Mouse (Mus musculus): ENCODE data around the gene Tbc1d9.

Gene Tbc1d9

DNA sequence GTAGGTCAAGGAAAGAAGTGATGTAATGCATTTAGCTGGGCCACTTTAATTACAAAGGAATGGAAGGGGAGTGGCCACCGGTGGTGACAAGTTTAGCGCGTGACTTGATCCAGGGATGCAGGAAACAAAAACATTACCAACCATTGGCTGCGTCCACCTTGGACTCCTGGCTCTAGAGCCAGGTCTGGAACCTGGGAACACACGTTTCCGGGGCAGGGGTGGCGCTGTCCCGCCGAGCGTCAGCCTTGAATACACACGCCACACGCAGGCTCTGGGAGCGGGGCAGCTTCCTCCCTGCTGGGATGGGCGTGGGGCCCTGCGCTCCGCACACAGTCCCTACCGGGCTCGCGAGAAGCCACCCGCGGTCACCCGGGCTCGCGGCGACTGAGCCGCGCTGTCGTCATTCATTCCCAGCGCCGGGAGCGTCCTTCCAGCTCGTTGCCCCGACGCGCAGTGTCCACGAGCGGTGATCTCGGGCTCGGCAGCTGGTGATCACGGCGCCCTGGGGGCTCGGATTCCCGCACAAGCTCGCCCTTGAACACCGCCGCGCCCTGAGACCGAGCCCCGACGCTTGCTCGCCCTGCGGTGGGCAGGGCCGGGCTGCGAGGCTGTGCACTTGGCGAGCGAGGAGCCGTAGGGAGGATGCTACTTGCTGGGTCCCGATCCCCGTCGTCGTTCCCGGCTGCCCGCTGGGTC lies at the start of gene Tbc1d9:
Gene Tbc1d9, plus strand, starts transcription at position 118 of the 696 bp plus-strand sequence.
- peak; percentile 55 for DNase-seq (ENCODE audit: low read depth, low spot score)

DNA sequence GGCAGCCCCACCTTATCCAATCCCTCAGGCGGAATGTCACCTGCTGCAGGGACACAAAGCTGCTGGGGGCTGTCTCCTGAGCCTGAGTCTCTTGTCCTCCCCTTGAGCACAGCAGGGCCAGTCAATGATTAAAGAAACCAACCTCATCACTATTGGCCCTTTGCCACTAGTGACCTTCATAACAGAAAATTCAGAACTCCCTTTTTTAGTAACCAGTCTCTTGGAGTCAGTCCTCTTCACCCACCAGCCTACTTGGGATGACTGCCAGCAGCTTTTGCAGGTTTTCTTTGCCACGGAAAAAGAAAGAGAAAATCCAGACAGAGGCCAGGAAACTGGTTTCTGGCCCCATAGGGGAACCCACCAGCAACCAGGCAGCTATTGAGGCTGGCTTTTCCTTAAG lies 30.1 kb upstream of the Tbc1d9 start:
- DNase-seq (ENCODE audit: low read depth, low spot score): no peak

DNA sequence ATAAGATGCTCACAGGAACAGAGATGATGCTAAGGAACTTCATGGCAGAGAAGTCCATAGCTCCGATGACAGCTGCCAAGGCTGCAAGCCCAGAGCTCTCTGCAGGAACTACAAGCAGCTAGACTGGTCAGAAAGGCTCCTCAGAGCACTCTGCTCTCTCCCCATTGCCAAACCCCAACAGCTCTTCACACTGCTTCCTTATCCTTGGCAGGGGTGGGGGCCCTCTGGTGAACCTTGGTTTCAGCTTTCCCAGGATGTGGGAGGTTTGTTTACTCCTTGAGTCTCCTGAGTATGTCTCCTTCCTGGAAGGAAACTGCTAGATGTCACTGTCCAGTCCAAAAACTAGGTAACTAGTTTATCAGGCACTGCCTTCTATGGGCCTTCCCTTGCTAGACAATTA lies 25.1 kb upstream of the Tbc1d9 start:
- no peak for DNase-seq (ENCODE audit: low read depth, low spot score)

DNA sequence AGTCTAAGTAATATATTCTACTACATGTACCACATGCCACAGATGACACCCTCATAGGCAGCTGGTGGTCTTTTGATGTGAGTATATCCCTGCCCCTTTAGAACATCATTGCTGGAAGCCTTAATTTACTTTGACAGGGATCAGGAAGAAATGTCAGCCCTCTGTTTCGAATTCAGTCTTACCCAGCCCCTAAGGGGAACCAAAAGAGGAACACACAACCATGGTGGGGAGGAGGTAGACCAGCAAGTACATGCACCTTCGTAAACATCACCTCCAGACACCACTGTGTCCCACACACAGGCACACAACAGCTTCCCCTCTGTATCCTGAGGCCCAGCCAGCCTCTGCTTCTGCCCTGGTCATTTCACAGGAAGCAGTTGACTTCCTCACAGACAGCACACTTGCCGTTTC lies 24.4 kb upstream of the Tbc1d9 start:
- DNase-seq (ENCODE audit: low read depth, low spot score): no peak

DNA sequence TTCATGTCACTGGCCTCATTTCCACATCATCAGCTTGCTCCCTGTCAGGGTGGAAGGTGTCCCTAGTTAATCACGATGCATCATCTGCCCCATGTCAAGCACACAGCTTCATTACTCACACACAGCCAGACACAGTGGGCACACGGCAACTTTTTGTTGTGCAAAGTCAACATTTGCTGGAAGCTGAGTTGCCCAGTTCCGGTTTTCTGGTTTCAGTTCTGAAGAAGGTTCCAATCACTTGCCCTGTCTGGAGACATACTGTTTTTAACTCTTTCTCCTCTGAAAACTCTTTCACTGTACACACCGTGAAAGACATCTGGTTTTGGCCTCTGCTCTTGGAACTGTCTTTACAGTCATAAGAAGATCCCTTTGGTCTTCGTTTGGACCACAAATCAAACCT lies 23.8 kb upstream of the Tbc1d9 start:
- DNase-seq (ENCODE audit: low read depth, low spot score): no peak

DNA sequence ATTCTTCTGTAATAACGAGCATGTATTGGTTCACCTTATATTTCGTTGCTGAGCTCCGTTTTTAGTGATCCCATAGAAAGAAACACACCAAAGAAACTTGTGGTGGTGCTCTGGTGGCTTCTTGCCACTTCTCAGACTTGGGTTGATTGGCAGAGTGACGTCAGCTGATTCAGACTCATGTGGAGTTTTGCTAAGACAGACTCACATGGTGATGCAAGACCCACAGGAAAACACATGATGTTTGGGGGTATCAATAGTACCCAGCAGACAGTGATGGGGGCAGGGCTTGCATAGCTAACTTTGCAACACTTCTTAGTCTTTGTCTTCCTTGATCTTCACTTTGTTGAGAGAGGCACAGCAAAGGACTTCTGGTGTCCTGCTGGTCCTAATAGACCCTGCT lies 20.6 kb upstream of the Tbc1d9 start:
- DNase-seq (ENCODE audit: low read depth, low spot score): no peak

DNA sequence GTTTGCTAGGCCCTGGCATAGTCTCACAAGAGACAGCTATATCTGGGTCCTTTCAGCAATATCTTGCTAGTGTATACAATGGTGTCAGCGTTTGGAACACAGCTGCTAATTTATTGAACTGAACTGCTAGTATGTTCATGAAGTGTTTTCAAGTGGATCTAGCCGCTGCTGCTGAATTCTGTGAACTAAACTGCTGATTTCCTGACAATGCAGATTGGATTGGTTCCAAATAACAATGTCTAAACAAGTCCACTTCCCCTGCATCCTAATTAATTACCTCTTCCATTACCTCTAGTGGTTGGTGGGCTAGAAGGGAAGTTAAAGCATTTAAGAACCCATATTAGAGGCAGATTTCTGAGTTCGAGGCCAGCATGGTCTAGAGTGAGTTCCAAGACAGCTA lies 19.7 kb upstream of the Tbc1d9 start:
- DNase-seq (ENCODE audit: low read depth, low spot score): no peak

DNA sequence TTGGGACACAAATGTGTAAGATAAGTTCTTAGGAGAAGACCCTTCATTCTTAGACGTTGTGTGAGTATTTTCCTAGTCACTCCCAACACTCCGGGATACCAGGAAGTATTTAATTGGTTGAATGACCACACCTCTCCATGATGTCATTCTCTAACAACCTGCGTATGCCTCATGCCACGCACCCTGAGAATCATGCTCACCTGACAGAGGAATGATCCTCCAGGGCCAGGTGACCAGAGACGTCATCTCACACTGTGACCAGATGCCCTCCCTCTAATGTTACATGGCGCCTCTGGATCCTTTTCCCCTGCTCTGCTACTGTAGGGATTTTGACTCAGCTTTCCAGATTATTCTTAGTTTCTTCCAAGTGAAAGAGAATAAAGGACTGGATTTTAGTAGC lies 16.0 kb upstream of the Tbc1d9 start:
- no peak for DNase-seq (ENCODE audit: low read depth, low spot score)

DNA sequence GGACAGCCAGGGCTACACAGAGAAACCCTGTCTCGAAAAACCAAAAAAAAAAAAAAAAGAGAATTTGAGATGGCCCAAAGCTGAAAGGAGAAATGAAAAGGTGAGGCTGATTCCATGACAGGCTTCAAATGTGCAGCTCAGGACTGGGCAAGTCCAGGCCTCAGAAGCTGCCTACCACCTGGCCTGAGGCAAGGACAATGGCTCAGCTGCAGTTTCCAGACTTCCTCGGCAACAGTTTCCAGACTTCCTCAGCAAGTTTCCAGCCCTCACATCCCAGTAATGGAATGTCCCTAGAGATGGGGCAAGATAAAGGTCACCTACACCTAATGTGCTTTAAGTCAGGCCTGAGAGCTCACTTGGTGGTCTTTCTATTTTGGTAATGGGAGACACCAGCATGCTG lies 13.1 kb upstream of the Tbc1d9 start:
- no peak for DNase-seq (ENCODE audit: low read depth, low spot score)

DNA sequence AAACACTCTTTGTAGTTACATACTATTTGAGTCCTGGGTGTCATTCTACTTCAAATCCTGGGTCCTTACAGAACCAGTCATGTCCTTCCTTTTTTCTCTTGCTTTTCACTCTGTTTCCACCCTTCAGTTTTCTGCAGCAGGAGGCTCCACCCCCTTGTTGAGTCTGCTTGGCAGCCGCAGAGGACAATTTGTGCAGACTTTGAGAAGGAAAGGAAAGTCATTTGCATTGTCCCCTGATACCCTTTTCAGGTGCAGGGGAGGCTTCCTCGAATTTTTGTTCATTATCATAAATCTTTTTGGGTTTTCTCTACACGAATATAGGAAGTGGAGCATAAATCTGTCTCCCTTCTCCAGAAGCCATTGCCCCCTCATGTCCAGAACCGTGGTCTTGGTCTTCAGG lies 12.7 kb upstream of the Tbc1d9 start:
- DNase-seq (ENCODE audit: low read depth, low spot score): no peak

DNA sequence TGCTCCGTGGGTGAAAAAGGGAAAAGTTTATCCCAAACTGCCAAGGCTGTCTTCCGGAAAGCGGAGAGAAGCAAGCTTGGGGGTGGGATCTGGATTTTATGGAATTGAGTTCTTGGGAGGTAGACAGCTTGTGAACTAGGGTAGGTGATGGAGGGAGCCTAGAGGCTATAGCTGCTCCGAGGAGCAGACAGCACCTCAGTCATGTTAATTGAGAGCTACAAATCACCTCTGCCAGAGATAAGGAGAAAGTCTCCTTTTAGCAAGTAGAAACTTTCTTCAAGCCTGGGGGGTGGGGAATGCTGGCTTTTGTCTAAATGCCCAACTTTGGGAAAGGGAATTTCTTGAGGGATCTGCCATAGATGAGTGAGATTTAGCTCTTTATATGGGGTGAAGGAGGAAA lies 10.0 kb upstream of the Tbc1d9 start:
- no peak for DNase-seq (ENCODE audit: low read depth, low spot score)

DNA sequence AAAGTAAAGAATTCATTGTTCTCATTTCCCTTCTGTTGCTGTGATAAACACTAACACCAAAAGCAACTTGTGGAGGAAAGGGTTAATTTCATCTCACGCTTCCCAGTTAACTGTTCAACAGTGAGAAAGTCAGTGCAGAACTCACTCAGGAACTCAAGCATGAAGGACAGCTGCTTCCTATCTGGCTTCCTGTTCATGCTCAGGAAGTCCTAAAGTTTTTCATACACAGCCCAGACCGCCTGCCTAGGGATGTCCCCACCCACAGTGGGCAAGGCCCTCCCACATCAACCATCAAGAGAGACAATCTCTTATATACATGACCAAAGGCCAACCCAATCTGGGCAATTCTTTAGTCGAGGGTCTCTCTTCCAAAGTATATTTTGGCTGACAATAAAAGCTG lies 6.2 kb upstream of the Tbc1d9 start:
- no peak for DNase-seq (ENCODE audit: low read depth, low spot score)

DNA sequence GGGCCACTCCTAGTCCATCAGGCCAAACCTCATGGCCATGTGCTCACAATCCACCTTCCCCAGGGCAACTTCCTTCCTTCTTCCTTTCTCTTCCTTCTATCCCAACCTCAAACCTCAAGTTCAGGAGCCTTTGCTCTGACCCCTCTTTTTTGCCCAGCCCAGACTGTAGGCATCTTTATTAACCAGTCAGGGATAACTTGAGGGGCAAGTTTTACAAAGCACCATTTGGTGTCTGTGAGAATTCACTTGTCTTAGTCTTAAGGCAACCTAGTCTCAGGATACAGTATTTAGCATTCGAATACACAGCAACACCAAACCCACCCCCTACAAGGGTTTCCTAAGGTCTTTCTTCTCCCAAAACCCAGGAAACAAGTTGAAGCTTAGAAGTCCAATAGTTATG lies 5.5 kb upstream of the Tbc1d9 start:
- DNase-seq (ENCODE audit: low read depth, low spot score): no peak

DNA sequence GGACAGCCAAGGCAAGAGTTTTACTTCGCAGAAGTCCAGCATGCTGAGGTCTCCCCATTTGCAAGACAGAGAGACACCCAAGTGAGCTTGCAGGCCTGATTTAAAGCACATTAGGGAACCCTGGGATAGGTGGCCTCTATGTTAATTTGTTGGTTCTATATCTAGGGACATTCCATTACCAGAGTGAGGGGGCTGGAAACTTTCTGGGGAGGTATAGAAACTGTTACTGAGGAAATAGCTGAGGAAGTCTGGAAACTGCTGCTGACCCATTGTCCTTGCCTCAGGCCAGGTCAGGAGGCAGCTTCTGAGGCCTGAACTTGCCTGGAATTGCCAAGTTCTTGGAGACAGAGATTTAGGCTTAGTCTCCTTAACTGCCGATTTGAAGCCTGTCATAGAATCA lies 4.5 kb upstream of the Tbc1d9 start:
- DNase-seq (ENCODE audit: low read depth, low spot score): no peak

DNA sequence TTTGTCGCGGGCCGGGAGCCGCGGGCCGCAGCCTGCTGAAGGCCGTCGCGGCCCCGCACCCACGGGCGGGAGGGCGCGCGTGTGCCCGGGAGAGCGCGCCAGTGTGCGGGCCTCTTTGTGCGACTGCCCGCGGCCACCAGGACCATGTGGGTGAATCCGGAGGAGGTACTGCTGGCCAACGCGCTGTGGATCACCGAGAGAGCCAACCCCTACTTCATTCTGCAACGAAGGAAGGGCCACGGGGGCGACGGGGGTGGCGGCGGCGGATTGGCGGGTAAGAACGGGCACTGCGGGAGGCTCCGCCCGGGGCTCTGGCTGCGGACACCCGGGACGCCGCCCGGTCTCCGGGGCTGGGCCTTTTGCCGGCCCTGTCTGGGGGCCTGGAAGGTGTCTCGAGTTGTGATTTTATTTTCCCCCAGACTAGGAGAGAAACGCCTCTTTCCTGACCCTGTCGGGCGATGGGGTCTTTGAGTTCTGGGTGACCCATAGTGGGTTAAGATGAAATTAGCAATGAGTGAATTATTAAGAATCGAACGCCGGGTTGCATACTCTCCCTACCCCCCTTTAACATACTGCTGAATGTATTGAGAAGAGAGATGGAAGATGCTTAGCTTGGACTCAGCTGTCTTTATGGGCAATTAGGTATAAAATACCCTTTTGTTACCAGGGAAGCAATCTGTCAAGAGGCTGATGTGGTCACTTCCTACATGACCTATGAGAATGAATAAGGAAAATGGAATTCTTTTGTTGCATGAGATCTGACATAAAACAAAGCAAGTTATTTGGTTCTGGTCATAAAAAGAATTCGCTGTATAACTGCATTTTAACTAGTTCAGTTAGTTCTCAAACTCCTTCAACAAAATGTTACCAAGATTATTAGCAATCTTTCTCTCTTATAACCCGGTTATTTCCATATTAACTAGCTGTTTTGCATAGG lies 1.0 kb downstream of the Tbc1d9 start, which contains the start of gene Gm10645:
Gene Gm10645, minus strand, starts transcription at position 240 of the 937 bp plus-strand sequence.
- no peak for DNase-seq (ENCODE audit: low read depth, low spot score)

DNA sequence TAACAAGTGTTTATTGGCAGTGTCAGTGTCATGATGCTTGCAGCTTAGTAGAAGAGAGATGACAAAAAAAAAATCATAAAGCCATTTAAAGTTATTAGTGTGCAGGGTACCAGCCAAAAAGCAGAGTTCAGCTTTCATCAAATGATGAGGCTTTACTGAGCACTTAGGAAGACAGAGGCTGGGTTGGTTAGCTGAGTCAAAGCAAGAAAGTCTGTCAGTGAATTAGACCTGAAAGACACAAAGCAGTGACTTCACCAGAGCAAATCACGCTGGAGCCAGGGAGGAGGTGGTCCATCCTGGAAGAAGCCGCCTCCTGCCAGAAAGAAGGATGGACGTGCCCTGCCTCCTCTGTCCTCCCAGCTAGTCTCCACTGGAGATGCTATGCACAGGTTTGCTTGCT lies 2.8 kb downstream of the Tbc1d9 start:
- DNase-seq (ENCODE audit: low read depth, low spot score): no peak

DNA sequence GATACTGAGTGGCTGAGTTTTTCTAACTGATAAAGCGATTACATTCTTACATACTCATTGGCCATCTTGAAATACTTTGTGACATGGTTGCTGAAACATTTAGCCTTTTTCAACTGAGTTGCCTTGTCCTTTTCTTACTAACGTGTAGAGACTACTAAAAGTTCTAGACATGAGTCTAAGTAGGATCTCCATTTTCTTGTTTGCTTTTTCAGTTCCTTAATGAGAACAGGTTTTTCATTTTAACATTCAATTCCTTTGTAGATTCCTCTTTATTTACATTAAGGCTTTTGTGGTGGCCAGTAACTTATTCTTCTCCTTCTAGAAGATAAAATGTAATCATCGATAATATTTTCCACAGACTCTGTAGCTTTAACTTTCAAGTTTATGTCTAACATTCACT lies 4.0 kb downstream of the Tbc1d9 start:
- DNase-seq (ENCODE audit: low read depth, low spot score): no peak

DNA sequence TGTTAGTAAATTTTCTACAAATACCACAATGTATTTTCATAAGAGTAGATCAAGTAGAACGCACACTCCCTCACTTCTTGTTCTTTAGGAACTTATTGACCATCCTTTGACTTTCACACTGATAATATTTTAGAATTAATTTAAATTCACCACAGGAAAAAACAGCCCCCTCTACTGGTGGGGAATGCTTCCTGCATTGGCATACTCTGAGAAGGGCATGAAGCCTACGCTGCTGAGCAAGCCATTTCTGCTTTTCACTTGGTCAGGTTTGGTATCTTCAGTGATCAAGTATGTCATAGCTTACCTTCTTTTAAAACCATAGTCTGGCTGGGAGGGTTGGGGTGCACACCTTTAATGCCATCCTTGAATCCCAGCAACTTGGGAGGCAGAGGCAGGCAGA lies 4.6 kb downstream of the Tbc1d9 start:
- no peak for DNase-seq (ENCODE audit: low read depth, low spot score)

DNA sequence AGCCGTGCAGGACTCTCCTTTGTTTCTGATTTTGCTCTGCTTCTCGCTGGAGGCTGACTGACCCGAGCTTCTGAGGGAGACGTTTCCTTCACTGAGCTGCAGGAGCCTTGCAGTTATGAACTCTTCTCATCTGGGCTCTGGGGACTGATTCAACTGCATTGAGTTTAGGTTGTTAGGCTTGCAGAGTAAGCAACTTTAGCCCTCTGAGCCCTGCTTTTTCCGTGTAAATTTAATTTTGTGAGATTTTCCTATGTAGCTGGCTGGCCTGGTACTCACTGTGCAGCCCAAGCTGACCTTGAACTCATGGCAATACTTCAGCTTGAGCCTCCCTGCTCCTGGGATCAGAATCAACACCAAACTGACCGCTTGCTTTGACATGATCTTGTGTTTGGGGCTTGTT lies 5.7 kb downstream of the Tbc1d9 start:
- no peak for DNase-seq (ENCODE audit: low read depth, low spot score)

DNA sequence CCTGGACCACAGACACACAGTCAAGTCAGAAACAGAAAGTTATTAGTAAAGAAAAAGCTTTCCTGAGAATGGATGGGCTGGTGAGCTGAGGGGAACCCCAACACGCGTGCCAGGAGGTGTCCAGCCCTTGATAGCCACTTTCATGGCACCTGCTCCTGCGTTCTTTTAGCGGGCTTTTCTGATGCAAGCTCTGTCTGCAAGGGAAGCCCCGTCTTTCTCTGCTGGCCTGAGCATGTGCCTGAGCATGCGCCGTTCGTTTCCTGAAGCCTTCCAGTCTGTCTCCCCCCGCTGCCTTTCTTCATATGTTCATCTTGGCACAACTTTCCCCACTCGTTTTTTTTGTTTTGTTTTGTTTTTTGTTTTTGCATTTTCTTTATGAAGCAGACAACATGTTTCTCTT lies 10.5 kb downstream of the Tbc1d9 start:
- no peak for DNase-seq (ENCODE audit: low read depth, low spot score)

DNA sequence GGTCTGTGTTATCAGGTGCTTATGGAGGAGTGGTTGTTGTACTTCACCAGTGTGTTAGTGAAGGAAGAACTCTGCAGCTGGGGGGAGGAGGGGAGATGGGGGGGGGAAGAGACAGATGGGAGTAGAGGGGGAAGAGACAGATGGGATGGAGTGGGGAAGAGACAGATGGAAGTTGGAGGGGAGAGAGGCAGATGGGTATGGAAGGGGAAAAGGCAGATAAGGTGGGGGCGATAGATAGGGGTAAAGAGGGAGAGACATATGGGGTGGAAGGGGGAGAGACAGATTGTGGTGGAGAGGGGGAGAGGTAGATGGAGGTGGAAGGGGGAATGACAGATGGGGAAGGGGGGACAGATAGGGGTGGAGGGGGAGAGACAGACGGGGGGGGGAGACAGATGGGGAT lies 11.6 kb downstream of the Tbc1d9 start:
- no peak for DNase-seq (ENCODE audit: low read depth, low spot score)

DNA sequence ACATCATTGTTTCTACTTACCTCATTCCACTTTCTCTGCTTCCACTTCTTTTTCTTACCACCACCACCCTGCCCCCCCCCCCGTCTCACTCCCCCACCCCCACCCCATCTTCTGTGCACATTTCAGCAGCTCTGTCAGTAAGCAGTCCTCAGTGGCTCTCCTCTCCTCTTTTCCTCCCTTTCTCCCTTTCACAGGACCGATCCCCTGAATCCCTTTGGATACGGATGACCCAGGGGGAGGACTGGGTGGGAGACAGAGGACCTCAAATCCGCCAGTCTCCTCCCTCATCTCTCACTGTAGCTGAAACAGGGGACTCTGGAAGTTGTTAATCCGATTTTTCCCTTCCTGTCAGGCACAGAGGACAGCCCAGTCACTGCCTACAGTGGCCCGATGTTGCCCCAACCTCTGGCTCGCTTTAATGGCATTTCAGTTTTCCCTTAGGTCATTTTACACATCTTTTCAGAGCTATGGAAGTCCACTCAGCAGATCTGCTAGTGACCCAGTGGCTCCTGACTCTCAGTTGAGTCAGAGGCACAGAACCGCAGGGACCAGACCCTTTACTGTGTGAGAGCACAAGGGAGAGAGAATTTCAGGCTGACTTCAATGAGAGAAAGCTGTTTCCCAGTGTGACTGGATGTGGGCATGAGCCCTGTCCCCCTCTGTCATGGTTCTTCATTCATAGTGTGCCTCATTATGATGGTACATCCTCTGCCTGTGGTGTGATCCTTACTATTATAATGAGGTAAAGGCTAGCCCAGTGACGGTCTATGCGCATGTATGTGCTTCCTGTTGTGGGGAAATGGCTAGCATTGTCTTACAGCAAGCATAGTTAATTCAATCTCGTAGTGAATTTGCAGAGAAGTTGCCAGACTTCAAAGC lies 12.4 kb downstream of the Tbc1d9 start:
- no peak for DNase-seq (ENCODE audit: low read depth, low spot score)

Data from embryo, embryonic 11.5 days (tissue).